Mouse (Mus musculus) layer of hippocampus, adult 6 months (tissue): ENCODE measurements around the gene Zfr. TPM values are rescaled to one million over a fixed set of nuclear protein-coding genes. Genes with fewer than 3 reads are reported as not detected.

Experiments used
- long read RNA-seq, 2 experiments: library from polyadenylated mRNA; unstranded; transcript quantifications; one replicate each; pipeline ENCODE4 v2.0.0; 2019 to 2020
- microRNA-seq: library from miRNA; unstranded; fragments of <30 nt; microRNA quantifications from one replicate; pipeline ENCODE4 v1.2.0, GENCODE M21; 2020
- polyA plus RNA-seq: library from polyadenylated mRNA; unstranded; fragments of <200 nt; fragmentation: Nextera tagmentation; gene quantifications from 2 replicates; pipeline ENCODE4 v1.2.3, GENCODE M21; 2021

The Zfr gene
- 203 and 220 TPM in 2 replicates for polyA plus RNA-seq
- long read RNA-seq, experiment 1, full-length matches to known transcripts = 33 of 255 reads
- long read RNA-seq, experiment 1, partial matches to known transcripts = 172 of 255 reads
- long read RNA-seq, experiment 1, other reads (novel, unspliced or antisense) = 50 of 255 reads
- long read RNA-seq, experiment 2, full-length matches to known transcripts = 230 of 730 reads
- long read RNA-seq, experiment 2, partial matches to known transcripts = 343 of 730 reads
- long read RNA-seq, experiment 2, other reads (novel, unspliced or antisense) = 157 of 730 reads

GRCm38 (mm10) chr15:12117242-12118092, at the start of gene Zfr:
TSS of gene Zfr (plus strand) at chr15:12117831.

GRCm38 (mm10) chr15:12204319-12205159, 86.9 kb downstream of the Zfr start, which contains the start of gene Mtmr12:
TSS of gene Mtmr12 (plus strand) at chr15:12205028.

Small RNA genes within 50 kb of the gene (microRNA-seq; reads per million reads assigned to microRNA genes)
- not detected for gene Mir1898

Other genes with a start within 250 kb of the Zfr start
- 0.84 and 2.2 TPM in 2 replicates for gene Npr3, start 210.5 kb upstream of the Zfr start, polyA plus RNA-seq
- gene Sub1, start 120.8 kb upstream of the Zfr start, polyA plus RNA-seq = 274 and 330 TPM in 2 replicates
- 14.7 and 15.6 TPM in 2 replicates for gene Mtmr12, start 87.2 kb downstream of the Zfr start, polyA plus RNA-seq
- gene Golph3, start 203.6 kb downstream of the Zfr start, polyA plus RNA-seq = 26.1 and 26.7 TPM in 2 replicates
- gene 1810049J17Rik, start 204.1 kb downstream of the Zfr start, polyA plus RNA-seq = 0.67 and 2.1 TPM in 2 replicates